Mouse (Mus musculus): ENCODE measurements at regions not wholly inside any gene's neighbourhood (a gene's known extent, or its start where the extent isn't known, plus 50 kb on each side); places are given as distances from the start of the nearest gene placed in this dataset.

- no peak for TF ChIP-seq CTCF (IDR thresholded peaks at IDR 0.05; ENCODE audit: low read depth, low read length)
- TF ChIP-seq POLR2A (IDR thresholded peaks at IDR 0.05; ENCODE audit: insufficient read depth, low read length) = no peak
Observed at GRCm38 (mm10) chr4:142956376-142956775, 256.4 kb downstream of the Prdm2 start.
